Mouse (Mus musculus) heart, postnatal 25 days (tissue): ENCODE results near the gene 1110008P14Rik. TPM values are rescaled to one million over a fixed set of nuclear protein-coding genes. Genes with fewer than 3 reads are reported as not detected.

ENCODE experiments used
- DNase-seq: peaks from one replicate; pipeline ENCODE4 v3.0.0; 2022; ENCODE audit warnings: low spot score
- intact Hi-C: fragments of 180-260 bp; cut with DNase I; formaldehyde crosslinking; loops from one replicate; pipeline ENCODE4 v1.15.1; 2025
- total RNA-seq, 2 experiments: library from RNA; stranded (reverse); gene quantifications; 2 replicates each; pipeline ENCODE4 v1.2.3; 2021

1110008P14Rik gene
- total RNA-seq, 2 experiments from 2014 or later, result 47.7 to 49.6 TPM

GRCm38 (mm10) chr2:32412742-32413531 is 31.2 kb upstream of the 1110008P14Rik start:
- DNase-seq, result no peak
- intact Hi-C loops, result no loop called here

- intact Hi-C loops, result no loop called here
- no peak for DNase-seq
These were observed 29.7 kb upstream of the 1110008P14Rik start for GRCm38 (mm10) chr2:32411407-32411806.

GRCm38 (mm10) chr2:32408429-32409424 is 27.0 kb upstream of the 1110008P14Rik start:
- intact Hi-C loops, result no loop called here
- no peak for DNase-seq

- no peak for DNase-seq
- intact Hi-C loops, result no loop called here
These were observed 25.5 kb upstream of the 1110008P14Rik start for GRCm38 (mm10) chr2:32407144-32407824.

GRCm38 (mm10) chr2:32404663-32405062 is 22.9 kb upstream of the 1110008P14Rik start:
- intact Hi-C loops, result loop anchor here (1.0 to 2.0 kb wide), 2 partner anchors 83 to 162 kb away; no protein-coding TSS in a partner anchor
- DNase-seq, result peak; percentile 69

GRCm38 (mm10) chr2:32396695-32397094 is 15.0 kb upstream of the 1110008P14Rik start:
- DNase-seq, result no peak
- intact Hi-C loops, result loop anchor here (5.0 kb wide), 1 partner anchor 34 kb away; no protein-coding TSS in a partner anchor

- DNase-seq, result peak; percentile 85
- intact Hi-C loops, result loop anchor here (5.0 kb wide), 1 partner anchor 34 kb away; no protein-coding TSS in a partner anchor
These were observed 14.3 kb upstream of the 1110008P14Rik start for GRCm38 (mm10) chr2:32395946-32396621.

GRCm38 (mm10) chr2:32395484-32395945 is 13.8 kb upstream of the 1110008P14Rik start, which contains the start of gene Ptges2:
Gene Ptges2 (plus strand): TSS chr2:32395896.
- intact Hi-C loops, result loop anchor here (5.0 kb wide), 1 partner anchor 33 kb away; no protein-coding TSS in a partner anchor
- DNase-seq, result peak; percentile 85

GRCm38 (mm10) chr2:32394973-32395372 is 13.2 kb upstream of the 1110008P14Rik start:
- intact Hi-C loops, result loop anchor here (5.0 kb wide), 1 partner anchor 33 kb away; no protein-coding TSS in a partner anchor
- DNase-seq, result no peak

- DNase-seq, result no peak
- intact Hi-C loops, result no loop called here
These were observed 10.3 kb upstream of the 1110008P14Rik start for GRCm38 (mm10) chr2:32392063-32392462.

GRCm38 (mm10) chr2:32390871-32391270 is 9.1 kb upstream of the 1110008P14Rik start:
- intact Hi-C loops, result no loop called here
- no peak for DNase-seq

- intact Hi-C loops, result no loop called here
- DNase-seq, result no peak
These were observed 7.4 kb upstream of the 1110008P14Rik start for GRCm38 (mm10) chr2:32389157-32389556.

GRCm38 (mm10) chr2:32387706-32388490 is 6.2 kb upstream of the 1110008P14Rik start, which contains the start of gene Lcn2:
Gene Lcn2 (minus strand): TSS chr2:32388252.
- intact Hi-C loops, result no loop called here
- DNase-seq, result no peak

- intact Hi-C loops, result no loop called here
These were observed 951 bp upstream of the 1110008P14Rik start for GRCm38 (mm10) chr2:32382689-32383088.

GRCm38 (mm10) chr2:32381141-32381774 is 480 bp downstream of the 1110008P14Rik start:
- intact Hi-C loops, result loop anchor here (2.0 kb wide), 1 partner anchor 18 kb away; no protein-coding TSS in a partner anchor
- no peak for DNase-seq

More at GRCm38 (mm10) chr2:32382689-32383088, 951 bp upstream of the 1110008P14Rik start:
- no peak for DNase-seq

GRCm38 (mm10) chr2:32380001-32380500 is 1.7 kb downstream of the 1110008P14Rik start:
- no peak for DNase-seq

GRCm38 (mm10) chr2:32376963-32377362 is 4.8 kb downstream of the 1110008P14Rik start:
- no peak for DNase-seq
- intact Hi-C loops, result no loop called here

More at GRCm38 (mm10) chr2:32380001-32380500, 1.7 kb downstream of the 1110008P14Rik start:
- intact Hi-C loops, result loop anchor here (2.0 kb wide), 1 partner anchor 17 kb away; no protein-coding TSS in a partner anchor
